Mouse (Mus musculus) heart, postnatal 4 days (tissue): ENCODE results near the gene Cep89. TPM values are rescaled to one million over a fixed set of nuclear protein-coding genes. Genes with fewer than 3 reads are reported as not detected.

Experiments
- total RNA-seq, 2 experiments: library from RNA; stranded (reverse); gene quantifications; 2 replicates each; pipeline ENCODE4 v1.2.3; 2021

The Cep89 gene
- total RNA-seq, 2 experiments from 2014 or later = 26.4 to 26.6 TPM

Other genes with a start within 250 kb of the Cep89 start
- gene Slc7a10, start 210.7 kb upstream of the Cep89 start, total RNA-seq = under 1 TPM; 0.38 to 0.45 TPM
- 1 to 10 TPM; 6.9 TPM for gene Lrp3, start 181.5 kb upstream of the Cep89 start, total RNA-seq
- gene Gpatch1, start 78.6 kb upstream of the Cep89 start, total RNA-seq = 10 to 100 TPM; 11.4 to 12.7 TPM
- gene Rhpn2, start 62.9 kb upstream of the Cep89 start, total RNA-seq = 1 to 10 TPM; 4.1 to 4.4 TPM
- gene Faap24, start 199 bp upstream of the Cep89 start, total RNA-seq = 1 to 10 TPM; 4.6 to 4.7 TPM
- not detected for gene Slc7a9, start 51.8 kb downstream of the Cep89 start, total RNA-seq
- gene Tdrd12, start 140.7 kb downstream of the Cep89 start, total RNA-seq = 1 to 10 TPM; 1.0 to 1.3 TPM
- 10 to 100 TPM; 81.1 to 85.6 TPM for gene Nudt19, start 159.3 kb downstream of the Cep89 start, total RNA-seq
- gene Rgs9bp, start 188.5 kb downstream of the Cep89 start, total RNA-seq = under 1 TPM; 0.09 to 0.14 TPM
- 10 to 100 TPM; 12.1 to 15.2 TPM for gene Ankrd27, start 189.2 kb downstream of the Cep89 start, total RNA-seq